Mouse (Mus musculus) midbrain, embryonic 15.5 days (tissue): ENCODE data around the gene Ubl3. TPM values are rescaled to one million over a fixed set of nuclear protein-coding genes. Genes with fewer than 3 reads are reported as not detected.

Source experiments
- ATAC-seq: fragments of 200-750 bp; cut with Nextera tagmentation; replicated peaks from 2 replicates; pipeline ENCODE4 v1.8.0; 2017; ENCODE audit warnings: moderate TSS enrichment
- H3K27ac ChIP-seq: fragments of 300-500 bp; sonication (generic); 2 replicates; pipeline ENCODE4 v1.5.1; 2015; ENCODE audit warnings: mild to moderate bottlenecking, inconsistent platforms
- H3K27me3 ChIP-seq: fragments of 300-500 bp; sonication (generic); replicated peaks from 2 replicates; pipeline ENCODE4 v1.6.1; 2015; ENCODE audit warnings: inconsistent platforms
- H3K36me3 ChIP-seq: fragments of 300-500 bp; sonication (generic); replicated peaks from 2 replicates; pipeline ENCODE4 v1.6.1; 2015; ENCODE audit warnings: inconsistent platforms
- H3K4me1 ChIP-seq: fragments of 300-500 bp; sonication (generic); 2 replicates; pipeline ENCODE4 v1.6.1; 2015; ENCODE audit warnings: inconsistent platforms
- H3K4me2 ChIP-seq: fragments of 300-500 bp; sonication (generic); 2 replicates; pipeline ENCODE4 v1.6.1; 2015; ENCODE audit warnings: inconsistent platforms, mild to moderate bottlenecking, moderate library complexity
- H3K4me3 ChIP-seq: fragments of 300-500 bp; sonication (generic); 2 replicates; pipeline ENCODE4 v1.5.1; 2015; ENCODE audit warnings: mild to moderate bottlenecking, inconsistent platforms
- H3K9ac ChIP-seq: fragments of 300-500 bp; sonication (generic); 2 replicates; pipeline ENCODE4 v1.6.1; 2015; ENCODE audit warnings: mild to moderate bottlenecking, inconsistent platforms
- H3K9me3 ChIP-seq: fragments of 300-500 bp; sonication (generic); 2 replicates; pipeline ENCODE4 v1.6.1; 2016; ENCODE audit warnings: inconsistent platforms
- whole genome bisulfite sequencing: fragments of 180-500 bp; shearing (Covaris S2); methylation state at CpG from one replicate; pipeline ENCODE4 v1.1.7; 2015; ENCODE audit warnings: mixed read lengths; 5-methylcytosine and 5-hydroxymethylcytosine counted together
- polyA plus RNA-seq: library from polyadenylated mRNA; unstranded; fragments of >200 nt; fragmentation: Nextera tagmentation; extraction: Ambion mirVana; gene quantifications from 2 replicates; pipeline ENCODE4 v1.2.1, GENCODE M21; 2015

The Ubl3 gene
- polyA plus RNA-seq, 1 experiment from 2014 or later = 78.7 TPM

DNA sequence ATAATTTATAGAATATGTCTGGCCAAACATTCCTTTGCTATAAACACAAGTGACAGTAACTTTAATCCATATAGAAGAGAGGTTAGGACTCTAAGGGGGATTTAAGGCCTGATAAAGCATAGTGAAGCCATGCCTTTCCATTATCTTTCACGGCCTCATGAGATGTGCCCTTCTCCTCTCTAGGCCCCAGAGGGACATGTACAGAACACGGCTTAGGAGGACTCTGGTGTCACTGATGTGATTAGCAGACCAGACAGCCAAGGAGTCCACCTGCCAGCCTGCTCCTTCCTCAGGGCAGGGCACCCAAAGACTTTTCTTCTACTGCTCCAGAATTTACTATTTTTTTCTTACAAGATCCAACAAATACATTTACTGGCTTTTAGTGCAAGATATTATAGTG, 42.3 kb downstream of the Ubl3 start:
- Histone ChIP-seq H3K4me3 (no peak overlapping the region), H3K9ac (no peak overlapping the region), H3K27me3 (no peaks in the 10 kb centered on the region), H3K4me2 (no peak overlapping the region), H3K4me1 (no peaks in the 10 kb centered on the region), H3K27ac (no peak overlapping the region), H3K9me3 (no peaks in the 10 kb centered on the region), H3K36me3 (peaks cover 13% of the 10 kb centered on the region)
- no peak for ATAC-seq
- 70% methylated on average over 2 of the region's 2 CpGs for WGBS

- no peak overlapping the region for H3K4me2 ChIP-seq
- no peak for ATAC-seq
- no peaks in the 10 kb centered on the region for H3K9me3 ChIP-seq
- no peak overlapping the region for H3K4me3 ChIP-seq
- H3K4me1 ChIP-seq = no peaks in the 10 kb centered on the region
- 91% methylated on average over 7 of the region's 7 CpGs for WGBS
- no peak overlapping the region for H3K27ac ChIP-seq
- H3K36me3 ChIP-seq = peaks cover 14% of the 10 kb centered on the region
- no peak overlapping the region for H3K9ac ChIP-seq
- H3K27me3 ChIP-seq = no peaks in the 10 kb centered on the region
Observed at GRCm38 (mm10) chr5:148509731-148510130, 42.9 kb downstream of the Ubl3 start.

DNA sequence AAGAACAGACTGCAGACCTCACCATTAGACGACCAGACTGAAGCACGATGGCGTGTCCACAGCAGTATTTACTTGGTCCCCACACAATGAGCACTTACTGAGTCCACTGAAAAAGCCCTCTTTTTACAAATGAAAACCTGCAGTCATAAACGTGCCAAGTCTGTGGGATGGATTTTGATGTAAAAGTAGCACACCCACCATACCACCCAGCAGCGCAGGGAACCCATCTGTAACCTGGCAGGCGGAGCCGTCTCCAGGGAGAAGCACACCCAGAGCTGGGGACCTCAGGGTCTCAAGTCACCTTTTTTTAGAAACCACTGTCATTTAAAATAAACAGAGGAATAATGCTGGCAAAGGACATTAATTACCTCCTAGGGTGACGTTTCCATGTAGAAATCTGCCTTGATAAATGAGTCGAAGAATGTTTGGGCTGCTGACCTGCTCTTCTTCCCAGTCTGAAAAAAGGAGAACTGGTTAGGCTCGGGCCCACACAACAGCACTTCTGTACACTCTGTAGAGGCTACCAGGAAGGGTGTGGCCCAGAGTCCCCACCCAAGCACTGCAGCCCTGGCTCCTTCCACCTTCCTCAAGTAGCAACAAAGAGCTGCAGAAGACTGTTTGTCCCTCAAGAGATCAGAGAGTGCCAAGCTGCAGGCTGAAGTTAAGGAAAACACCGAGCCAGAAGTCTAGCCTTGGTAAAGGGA, 43.5 kb downstream of the Ubl3 start:
- H3K27ac ChIP-seq = no peak overlapping the region

GRCm38 (mm10) chr5:148505381-148505780, 47.2 kb downstream of the Ubl3 start:
- H3K9ac ChIP-seq = no peak overlapping the region
- no peak overlapping the region for H3K4me3 ChIP-seq
- H3K27me3 ChIP-seq = no peaks in the 10 kb centered on the region
- 95% methylated on average over 17 of the region's 17 CpGs for WGBS
- ATAC-seq = no peak
- H3K4me1 ChIP-seq = no peaks in the 10 kb centered on the region
- H3K36me3 ChIP-seq = peaks cover 14% of the 10 kb centered on the region
- no peak overlapping the region for H3K4me2 ChIP-seq
- no peaks in the 10 kb centered on the region for H3K9me3 ChIP-seq
- no peak overlapping the region for H3K27ac ChIP-seq

More for the DNA sequence above, 43.5 kb downstream of the Ubl3 start:
- no peaks in the 10 kb centered on the region for H3K4me1 ChIP-seq
- H3K9me3 ChIP-seq = no peaks in the 10 kb centered on the region
- WGBS = 89% methylated on average over 11 of the region's 11 CpGs
- no peaks in the 10 kb centered on the region for H3K27me3 ChIP-seq
- H3K36me3 ChIP-seq = peaks cover 14% of the 10 kb centered on the region
- no peak overlapping the region for H3K4me3 ChIP-seq
- no peak for ATAC-seq
- H3K4me2 ChIP-seq = no peak overlapping the region
- no peak overlapping the region for H3K9ac ChIP-seq

- H3K9me3 ChIP-seq = no peaks in the 10 kb centered on the region
- H3K27me3 ChIP-seq = no peaks in the 10 kb centered on the region
- no peak overlapping the region for H3K9ac ChIP-seq
- H3K36me3 ChIP-seq = peaks cover 10% of the 10 kb centered on the region; the same call in 1 of the 2 replicates
- 96% methylated on average over 6 of the region's 6 CpGs for WGBS
- H3K4me3 ChIP-seq = no peak overlapping the region
- H3K27ac ChIP-seq = no peak overlapping the region
- H3K4me1 ChIP-seq = no peaks in the 10 kb centered on the region
- ATAC-seq = no peak
- H3K4me2 ChIP-seq = no peak overlapping the region
Observed at GRCm38 (mm10) chr5:148502237-148502636, 50.4 kb downstream of the Ubl3 start.

DNA sequence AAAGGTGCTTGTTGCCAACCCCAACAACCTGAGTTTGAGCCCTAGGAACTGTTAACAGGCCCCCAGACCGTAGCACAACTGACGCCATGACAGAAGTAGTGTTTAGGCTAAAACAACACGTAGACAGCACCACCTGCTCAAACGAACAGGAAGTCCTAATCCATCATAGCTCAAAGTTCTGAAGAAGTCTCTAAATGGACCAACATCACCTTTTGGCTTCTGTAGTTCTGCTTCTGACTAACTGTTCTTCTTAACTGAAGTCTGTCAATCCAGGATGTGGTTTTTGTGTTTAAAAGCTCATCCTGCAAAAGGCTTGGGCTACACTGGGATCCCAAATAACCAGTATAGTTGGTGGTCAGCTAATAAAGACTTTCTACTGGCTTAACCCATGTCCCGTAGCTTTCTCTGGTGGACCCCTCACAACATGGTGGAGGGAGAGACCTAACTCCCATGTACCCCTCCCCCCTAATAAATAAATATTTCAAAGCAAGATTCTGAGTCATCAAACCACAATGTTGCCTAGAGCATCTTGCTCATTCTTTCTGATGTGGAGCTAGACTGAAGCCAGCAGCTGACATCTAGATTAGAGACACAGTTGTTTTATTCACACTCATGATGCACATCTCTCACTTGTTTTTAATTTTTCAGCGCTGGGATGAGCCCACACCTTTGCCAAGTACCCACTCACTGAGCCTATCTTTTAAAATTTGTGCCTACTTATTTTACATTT, 51.2 kb downstream of the Ubl3 start:
- no peak overlapping the region for H3K4me3 ChIP-seq
- no peak overlapping the region for H3K9ac ChIP-seq
- no peaks in the 10 kb centered on the region for H3K4me1 ChIP-seq
- no peak overlapping the region for H3K4me2 ChIP-seq
- 92% methylated on average over 6 of the region's 6 CpGs for WGBS
- ATAC-seq = no peak
- no peak overlapping the region for H3K27ac ChIP-seq
- H3K9me3 ChIP-seq = no peaks in the 10 kb centered on the region
- H3K27me3 ChIP-seq = no peaks in the 10 kb centered on the region
- peaks cover 10% of the 10 kb centered on the region; the same call in 1 of the 2 replicates for H3K36me3 ChIP-seq

DNA sequence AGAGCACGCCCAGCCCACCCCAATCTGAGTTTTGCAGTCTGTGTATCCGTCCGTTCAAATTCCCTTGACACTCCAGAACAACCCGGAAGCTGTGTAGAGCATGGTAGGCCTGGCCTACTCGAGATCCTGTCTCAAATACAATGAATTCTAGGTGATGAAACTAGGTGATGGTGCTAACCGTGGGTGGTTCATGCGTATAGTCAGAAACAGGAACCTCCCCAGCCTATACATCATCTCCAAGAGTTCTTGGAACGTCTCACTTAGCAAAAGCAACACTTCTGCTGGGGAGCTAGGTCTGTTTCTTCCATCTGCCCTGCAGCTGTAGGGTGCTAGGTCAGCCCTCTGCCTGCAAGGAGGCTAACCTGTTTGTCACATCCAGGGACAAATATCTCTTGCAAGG, 52.1 kb downstream of the Ubl3 start:
- no peak for ATAC-seq
- Histone ChIP-seq H3K9me3 (no peaks in the 10 kb centered on the region), H3K27ac (no peak overlapping the region), H3K9ac (no peak overlapping the region), H3K4me3 (no peak overlapping the region), H3K27me3 (no peaks in the 10 kb centered on the region), H3K36me3 (peaks cover 3% of the 10 kb centered on the region; the same call in 1 of the 2 replicates), H3K4me1 (no peaks in the 10 kb centered on the region), H3K4me2 (no peak overlapping the region)
- 90% methylated on average over 8 of the region's 8 CpGs for WGBS

DNA sequence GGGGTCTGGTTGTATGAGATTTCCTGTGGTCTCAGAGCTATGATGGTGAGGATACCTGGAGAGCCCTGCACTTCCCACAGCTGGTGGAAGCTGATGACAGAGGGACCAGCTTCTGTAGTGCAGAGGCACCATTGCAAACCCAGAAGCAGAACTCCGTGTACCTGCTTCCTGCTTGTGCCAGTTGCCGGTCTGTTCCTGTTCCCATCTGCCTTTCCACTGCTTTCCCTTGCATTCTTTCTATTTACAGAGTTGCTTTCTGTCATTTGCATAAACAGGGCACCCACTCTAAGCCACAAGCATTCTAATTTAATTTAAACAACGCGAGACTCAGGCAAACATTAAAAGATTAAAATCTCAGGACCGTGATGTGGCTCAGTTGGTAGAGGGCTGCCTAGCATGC, 53.0 kb downstream of the Ubl3 start:
- WGBS = 73% methylated on average over 5 of the region's 5 CpGs
- no peak for ATAC-seq

DNA sequence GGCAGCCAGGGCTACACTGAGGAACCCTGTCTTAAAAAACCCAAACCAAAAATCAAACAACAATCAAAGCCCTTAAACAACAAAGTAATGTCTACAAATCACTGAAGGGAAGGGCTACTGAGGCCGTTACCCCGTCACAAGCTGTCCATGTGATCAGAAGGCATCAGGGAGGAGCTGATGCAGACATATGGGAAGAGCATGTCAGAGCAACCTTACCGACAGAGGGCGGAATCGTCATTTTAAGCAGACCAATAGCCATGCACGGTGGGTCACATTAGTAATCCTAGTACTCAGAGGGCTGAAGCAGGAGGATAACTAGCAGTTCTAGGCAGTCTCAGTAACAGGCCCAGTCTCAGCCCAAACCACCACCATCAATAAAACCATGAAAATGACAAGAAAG, 56.6 kb downstream of the Ubl3 start:
- Histone ChIP-seq H3K9me3 (no peaks in the 10 kb centered on the region), H3K4me2 (no peak overlapping the region), H3K36me3 (no peaks in the 10 kb centered on the region), H3K27me3 (no peaks in the 10 kb centered on the region), H3K4me1 (no peaks in the 10 kb centered on the region), H3K4me3 (no peak overlapping the region), H3K27ac (no peak overlapping the region), H3K9ac (no peak overlapping the region)
- 92% methylated on average over 6 of the region's 6 CpGs for WGBS
- ATAC-seq = no peak

More for the DNA sequence above, 53.0 kb downstream of the Ubl3 start:
- H3K27ac ChIP-seq = no peak overlapping the region
- no peaks in the 10 kb centered on the region for H3K36me3 ChIP-seq
- H3K4me2 ChIP-seq = no peak overlapping the region
- no peaks in the 10 kb centered on the region for H3K27me3 ChIP-seq
- H3K9me3 ChIP-seq = no peaks in the 10 kb centered on the region
- no peak overlapping the region for H3K9ac ChIP-seq
- H3K4me1 ChIP-seq = no peaks in the 10 kb centered on the region
- H3K4me3 ChIP-seq = no peak overlapping the region

- 76% methylated on average over 10 of the region's 10 CpGs for WGBS
- no peak overlapping the region for H3K4me3 ChIP-seq
Observed at GRCm38 (mm10) chr5:148495173-148495572, 57.4 kb downstream of the Ubl3 start.

DNA sequence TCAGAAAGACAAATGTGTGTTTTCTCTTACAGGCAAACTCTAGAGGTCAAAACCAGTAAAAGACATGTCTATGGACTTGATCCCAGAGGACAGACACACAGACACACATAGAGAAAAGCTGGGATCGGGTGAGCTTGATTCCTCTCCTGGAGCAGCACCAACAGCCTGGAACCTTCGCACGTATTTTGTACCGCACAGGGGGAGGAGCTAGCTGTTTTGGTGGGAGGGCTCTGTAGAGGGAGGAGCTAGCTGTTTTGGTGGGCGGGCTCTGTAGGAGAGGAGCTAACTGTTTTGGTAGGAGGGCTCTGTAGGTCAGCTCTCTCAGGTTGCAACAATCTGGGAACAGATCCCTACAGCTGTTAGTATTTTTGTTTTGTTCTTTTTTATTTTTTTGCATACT, 58.3 kb downstream of the Ubl3 start:
- Histone ChIP-seq H3K27me3 (no peaks in the 10 kb centered on the region), H3K9ac (no peak overlapping the region), H3K4me3 (no peak overlapping the region), H3K4me1 (peaks cover 9% of the 10 kb centered on the region), H3K27ac (no peak overlapping the region), H3K4me2 (no peak overlapping the region), H3K9me3 (no peaks in the 10 kb centered on the region), H3K36me3 (no peaks in the 10 kb centered on the region)
- WGBS = 94% methylated on average over 5 of the region's 5 CpGs
- ATAC-seq = no peak

More at GRCm38 (mm10) chr5:148495173-148495572, 57.4 kb downstream of the Ubl3 start:
- H3K36me3 ChIP-seq = no peaks in the 10 kb centered on the region
- no peaks in the 10 kb centered on the region for H3K27me3 ChIP-seq
- no peak overlapping the region for H3K4me2 ChIP-seq
- H3K27ac ChIP-seq = no peak overlapping the region
- ATAC-seq = no peak
- no peaks in the 10 kb centered on the region for H3K9me3 ChIP-seq
- H3K4me1 ChIP-seq = no peaks in the 10 kb centered on the region
- H3K9ac ChIP-seq = no peak overlapping the region

DNA sequence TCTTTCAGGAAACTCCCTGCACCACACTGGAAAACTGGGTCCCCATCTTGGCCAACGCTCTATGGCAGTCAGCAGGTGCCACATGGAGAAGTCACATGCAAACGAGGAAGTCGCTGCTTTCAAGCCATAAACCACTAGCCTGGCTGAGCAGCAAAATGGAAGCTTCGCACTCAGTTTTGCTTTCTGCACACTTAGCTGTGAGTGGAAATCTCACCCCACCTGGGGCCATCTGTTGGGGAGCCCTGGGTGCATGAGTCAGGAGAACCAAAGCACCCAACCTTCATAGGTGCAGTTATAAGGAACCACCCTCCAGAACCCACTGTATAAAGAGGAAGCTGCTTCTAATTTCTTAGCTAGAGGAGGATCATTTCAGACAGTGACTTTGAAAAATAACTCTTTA, 59.6 kb downstream of the Ubl3 start:
- Histone ChIP-seq H3K4me2 (no peak overlapping the region), H3K4me1 (peaks cover 15% of the 10 kb centered on the region), H3K9ac (no peak overlapping the region), H3K36me3 (no peaks in the 10 kb centered on the region), H3K27ac (no peak overlapping the region), H3K9me3 (no peaks in the 10 kb centered on the region), H3K4me3 (no peak overlapping the region), H3K27me3 (no peaks in the 10 kb centered on the region)
- no peak for ATAC-seq
- 97% methylated on average over 4 of the region's 4 CpGs for WGBS

DNA sequence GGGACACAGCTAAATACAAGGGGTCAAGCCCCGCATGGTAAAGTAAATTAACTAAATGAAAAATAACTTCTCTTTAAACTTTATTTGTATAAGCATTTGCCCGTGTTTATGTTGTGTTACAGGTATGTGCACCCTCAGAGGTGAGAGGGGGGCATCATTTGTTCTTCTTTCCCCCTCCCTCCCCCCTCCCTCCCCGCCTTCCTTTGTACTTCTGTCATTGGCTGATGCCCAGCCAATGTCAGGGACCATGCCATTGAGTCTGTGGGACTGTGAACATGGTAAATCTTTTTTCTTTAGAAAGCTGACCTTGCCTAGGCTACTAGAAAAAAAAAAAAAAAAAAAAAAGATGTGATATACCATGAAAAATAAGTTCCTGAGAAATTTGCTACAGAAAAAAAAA, 62.2 kb downstream of the Ubl3 start:
- Histone ChIP-seq H3K27ac (no peak overlapping the region), H3K4me3 (no peak overlapping the region), H3K9ac (no peak overlapping the region), H3K4me1 (peaks cover 15% of the 10 kb centered on the region), H3K36me3 (no peaks in the 10 kb centered on the region), H3K27me3 (no peaks in the 10 kb centered on the region), H3K9me3 (no peaks in the 10 kb centered on the region), H3K4me2 (no peak overlapping the region)
- 76% methylated on average over 3 of the region's 3 CpGs for WGBS
- ATAC-seq = no peak
